Mouse (Mus musculus): Measurements from ENCODE around the gene Sh3pxd2a.

DNA sequence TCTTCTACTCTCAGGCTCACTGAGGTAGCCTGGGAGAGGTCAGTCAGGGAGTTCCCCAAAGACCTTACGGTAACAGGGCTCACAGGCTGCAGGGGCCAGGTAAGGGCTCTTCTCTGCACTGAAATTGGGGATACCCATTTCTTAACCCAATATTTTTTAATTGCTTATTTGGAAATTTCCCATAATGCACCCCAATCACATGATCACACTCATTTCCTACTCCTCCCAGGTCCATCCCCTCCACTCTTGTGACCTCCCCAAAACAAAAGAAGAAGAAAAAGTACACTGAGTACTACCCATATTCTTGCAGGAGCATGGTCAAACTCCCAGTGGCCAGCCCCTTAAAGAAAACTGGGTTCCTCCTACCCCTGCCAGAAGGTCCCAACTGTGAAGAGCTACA is 135.1 kb downstream of the Sh3pxd2a start:
- TF ChIP-seq CTCF (IDR thresholded peaks at IDR 0.05) (no peak), EP300 (IDR thresholded peaks at IDR 0.05; ENCODE audit: insufficient read depth, low read depth, low read length) (no peak)

Data from heart, adult 2 months (tissue).